Mouse (Mus musculus) embryo, embryonic 10.5 days (tissue): ENCODE results near the gene Olfr558.
A peak's percentile ranks its signal among the peaks of the same experiment; 100 is the strongest.

Experiments used
- DNase-seq: peaks from one replicate; pipeline ENCODE4 v3.0.0-alpha.2; 2015; ENCODE audit warnings: low spot score

Gene Olfr558

DNA sequence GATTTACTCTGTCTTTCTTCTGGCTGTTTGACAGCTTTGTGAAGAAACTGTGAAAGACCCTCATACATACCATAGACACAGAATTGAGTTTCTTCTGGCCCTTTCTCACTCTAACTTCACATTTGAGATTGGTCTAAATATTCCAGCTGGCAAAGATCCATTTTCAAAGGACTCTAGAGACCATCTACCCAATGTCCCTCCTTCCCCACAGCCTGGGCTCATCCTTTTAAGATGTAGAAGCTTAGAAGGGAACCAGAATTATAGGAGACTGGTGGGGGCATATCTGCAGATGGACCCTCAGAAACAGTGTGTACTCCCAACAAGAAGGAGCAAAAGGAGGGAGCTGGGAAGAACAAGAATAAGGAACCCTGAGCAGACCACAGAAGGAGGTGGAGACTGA lies at the start of gene Olfr558:
Gene Olfr558, plus strand, starts transcription at position 301 of the 400 bp plus-strand sequence.
- no peak for DNase-seq

DNA sequence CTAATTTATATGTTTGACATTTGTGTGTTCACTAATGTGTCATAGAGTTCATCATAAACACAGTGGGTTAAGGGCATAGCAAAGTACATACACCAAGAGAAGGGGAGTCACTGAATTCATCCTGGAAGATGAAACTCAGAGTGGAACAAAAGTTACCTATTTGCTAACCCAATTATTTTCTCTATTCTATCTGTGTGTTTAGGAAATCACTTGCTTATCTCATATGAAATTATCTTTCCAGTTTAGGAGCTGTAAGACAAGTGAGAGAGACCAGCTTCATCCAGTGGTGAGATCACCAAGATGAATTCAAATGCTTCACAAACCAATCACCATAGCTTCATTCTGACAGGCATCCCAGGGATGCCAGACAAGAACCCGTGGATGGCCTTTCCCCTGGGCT lies 43.5 kb upstream of the Olfr558 start, which contains the start of gene Olfr555:
Gene Olfr555, plus strand, starts transcription at position 301 of the 400 bp plus-strand sequence.
- DNase-seq = no peak

DNA sequence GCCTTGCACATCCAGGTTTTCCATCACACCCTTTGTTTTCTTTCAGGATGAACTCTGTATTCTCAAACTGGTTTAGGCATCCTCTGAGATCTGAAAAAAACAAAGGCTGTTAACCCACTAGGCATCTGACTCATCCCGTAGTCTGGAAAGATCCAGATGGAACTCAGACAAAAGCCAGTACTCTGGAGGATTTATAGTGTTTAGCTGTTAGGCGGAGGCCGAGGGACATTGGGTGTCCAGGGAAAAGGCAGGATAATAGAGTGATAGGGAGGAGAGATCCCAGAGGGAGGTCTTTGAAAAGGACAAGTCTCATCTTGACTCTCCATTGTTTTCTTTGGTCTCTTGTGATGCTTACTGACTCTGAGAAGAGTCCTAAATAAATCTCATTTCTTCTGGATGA lies 37.4 kb upstream of the Olfr558 start, which contains the start of gene Olfr556:
Gene Olfr556, plus strand, starts transcription at position 301 of the 400 bp plus-strand sequence.
- no peak for DNase-seq

DNA sequence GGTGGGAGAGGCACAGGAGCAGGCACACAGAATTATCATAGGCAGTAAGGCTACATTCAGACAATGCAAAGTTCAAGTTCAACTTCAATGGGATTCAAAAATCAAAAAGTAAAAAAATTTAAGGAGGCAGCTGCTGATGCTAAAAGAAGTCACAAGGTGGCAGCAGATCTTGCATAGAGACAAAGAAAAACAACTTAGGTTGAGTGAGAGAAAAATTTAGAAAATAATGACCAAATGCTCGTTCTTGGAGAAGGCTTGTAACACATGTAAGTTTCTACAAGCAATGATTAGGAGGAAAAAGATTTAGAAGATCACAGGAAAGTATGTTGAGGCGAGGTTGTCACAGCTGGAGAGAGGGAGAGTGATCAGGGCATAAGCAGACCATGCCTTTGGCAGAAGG lies 36.6 kb upstream of the Olfr558 start:
- DNase-seq = peak; percentile 54

DNA sequence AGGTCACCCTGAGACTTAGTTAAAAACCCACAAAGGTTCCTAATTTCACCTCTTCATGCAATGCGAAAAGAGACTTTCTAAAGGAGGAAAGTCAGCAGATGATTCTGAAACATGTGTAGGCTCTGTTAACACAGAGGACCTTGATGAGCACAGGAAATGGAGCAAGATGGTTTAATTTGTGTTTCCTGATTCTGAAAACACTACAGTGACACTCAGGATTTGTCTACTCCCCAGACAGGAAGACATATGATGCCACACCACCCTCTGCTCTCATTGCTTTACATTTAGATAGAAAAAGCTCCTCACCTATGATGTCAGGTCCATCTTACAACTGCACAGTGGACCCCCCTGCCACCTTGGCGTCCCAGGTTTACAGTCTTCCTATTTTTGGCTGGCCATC lies 25.8 kb upstream of the Olfr558 start:
- no peak for DNase-seq

DNA sequence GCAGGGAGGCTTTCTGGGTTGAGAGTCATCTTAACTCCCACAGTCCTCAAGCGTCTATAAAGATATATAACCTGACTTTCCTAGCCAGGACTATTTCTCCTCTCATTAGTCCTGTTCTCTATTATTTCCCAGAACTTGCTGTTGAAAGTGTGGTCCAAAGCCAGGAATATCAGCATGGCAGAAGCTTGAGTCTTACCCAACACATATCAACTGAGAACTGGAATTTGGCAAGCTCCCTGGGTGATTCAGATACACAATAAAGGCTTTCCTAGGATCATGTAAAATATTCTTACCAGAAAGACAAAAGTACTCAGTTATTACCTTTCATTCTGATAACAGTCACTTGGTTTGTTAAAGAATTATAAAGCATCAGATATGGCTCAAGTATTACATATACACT lies 20.1 kb upstream of the Olfr558 start:
- DNase-seq = no peak

DNA sequence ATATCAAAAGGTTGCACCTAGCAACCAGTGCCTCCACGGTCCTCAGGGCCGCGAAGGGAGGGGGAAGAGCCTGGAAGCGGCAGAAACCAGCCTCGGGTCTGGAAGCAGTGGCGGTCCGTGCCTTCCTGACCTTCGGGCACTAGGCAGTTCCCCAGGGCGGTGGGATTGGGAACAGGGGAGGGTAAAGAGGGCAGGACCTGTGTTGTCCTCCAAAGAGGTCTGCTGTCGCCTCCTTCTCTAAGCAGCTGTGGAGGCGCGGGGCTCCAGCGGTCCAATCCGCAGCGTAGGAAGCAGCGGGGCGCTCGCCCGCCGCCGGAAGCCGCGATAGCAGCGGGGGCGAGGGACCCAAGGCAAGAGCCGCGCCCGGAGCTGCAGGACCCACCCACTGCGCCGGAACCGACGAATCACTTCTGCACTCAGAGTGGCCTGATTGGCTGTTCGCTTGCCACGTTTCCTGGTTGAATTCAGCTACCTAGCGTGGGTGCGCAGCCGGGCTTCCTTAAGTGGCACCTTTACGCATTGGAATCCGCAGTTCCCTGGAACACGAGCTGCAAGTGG lies 15.0 kb upstream of the Olfr558 start, which contains the start of gene Trim68:
Gene Trim68, minus strand, starts transcription at position 384 of the 558 bp plus-strand sequence.
- peak; percentile 96 for DNase-seq

DNA sequence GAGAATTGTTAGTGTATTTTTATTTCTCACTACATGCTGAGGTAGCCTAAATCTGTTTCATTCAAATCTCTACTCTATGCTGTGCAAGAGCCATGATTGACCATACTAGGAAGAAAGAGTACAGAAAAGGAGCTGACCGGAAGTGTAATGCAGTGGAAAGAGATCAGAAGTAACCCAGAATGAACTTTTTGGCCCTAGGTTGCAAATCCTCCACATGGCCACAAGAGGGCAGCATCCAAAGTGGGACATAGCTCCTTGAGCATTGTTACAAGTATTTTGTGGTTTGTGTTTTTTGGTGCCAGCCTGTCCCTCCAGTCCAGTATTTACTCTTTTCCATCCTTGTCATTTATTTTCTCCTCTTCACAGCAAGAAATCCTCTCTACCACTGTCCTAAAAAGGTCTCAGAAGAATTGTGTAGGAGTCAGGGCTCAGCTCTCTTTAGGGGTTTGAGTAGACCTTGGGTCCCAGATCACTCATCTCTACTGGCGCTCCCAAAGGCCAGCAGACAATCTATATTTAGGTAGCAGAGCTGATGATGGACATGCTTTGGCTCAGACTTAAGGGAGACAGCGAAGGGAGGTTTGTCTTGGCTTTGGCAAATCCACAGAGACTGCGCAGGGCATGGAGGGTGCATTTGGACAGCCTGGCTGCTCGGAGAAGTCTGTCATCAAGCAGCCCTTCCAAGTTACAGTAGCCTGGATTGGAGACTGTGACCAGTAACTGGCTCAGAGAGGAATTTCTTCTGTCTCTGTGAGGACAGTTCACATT lies 6.5 kb upstream of the Olfr558 start, which contains the start of gene Olfr557:
Gene Olfr557, plus strand, starts transcription at position 553 of the 768 bp plus-strand sequence.
- DNase-seq = peak; percentile 77

DNA sequence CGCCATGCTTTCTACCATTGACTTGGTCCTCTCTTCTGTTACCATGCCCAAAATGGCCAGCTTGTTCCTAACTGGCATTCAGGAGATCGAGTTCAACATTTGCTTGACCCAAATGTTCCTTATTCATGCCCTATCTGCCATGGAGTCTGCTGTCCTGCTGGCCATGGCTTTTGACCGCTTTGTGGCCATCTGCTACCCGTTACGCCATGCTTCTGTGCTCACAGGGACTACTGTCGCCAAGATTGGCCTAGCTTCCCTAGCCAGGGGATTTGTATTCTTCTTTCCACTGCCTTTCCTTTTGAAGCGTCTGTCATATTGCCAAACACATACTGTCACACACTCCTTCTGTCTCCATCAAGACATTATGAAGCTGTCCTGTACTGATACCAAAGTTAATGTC lies 3.6 kb upstream of the Olfr558 start:
- no peak for DNase-seq

DNA sequence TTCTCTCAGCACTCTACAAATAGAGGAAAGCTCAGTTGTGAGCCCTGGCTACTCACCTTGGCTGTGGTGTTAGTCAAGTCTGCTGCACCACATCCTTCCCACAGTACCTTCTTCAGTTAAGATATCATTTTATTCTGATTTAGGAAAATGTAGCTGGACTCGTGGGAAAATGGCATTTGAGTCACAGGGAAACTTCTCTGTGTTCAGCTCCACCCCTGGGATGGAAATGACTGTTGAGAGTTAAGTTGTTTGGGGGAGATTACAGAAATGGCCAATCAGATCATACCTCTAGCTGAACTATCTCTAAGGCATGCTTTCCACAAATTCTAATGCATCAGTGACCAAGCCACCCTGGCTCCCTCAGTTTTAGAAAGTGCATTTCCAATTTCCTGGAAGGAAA lies 17.0 kb downstream of the Olfr558 start, which contains the start of gene Olfr33:
Gene Olfr33, minus strand, starts transcription at position 101 of the 400 bp plus-strand sequence.
- DNase-seq = no peak

DNA sequence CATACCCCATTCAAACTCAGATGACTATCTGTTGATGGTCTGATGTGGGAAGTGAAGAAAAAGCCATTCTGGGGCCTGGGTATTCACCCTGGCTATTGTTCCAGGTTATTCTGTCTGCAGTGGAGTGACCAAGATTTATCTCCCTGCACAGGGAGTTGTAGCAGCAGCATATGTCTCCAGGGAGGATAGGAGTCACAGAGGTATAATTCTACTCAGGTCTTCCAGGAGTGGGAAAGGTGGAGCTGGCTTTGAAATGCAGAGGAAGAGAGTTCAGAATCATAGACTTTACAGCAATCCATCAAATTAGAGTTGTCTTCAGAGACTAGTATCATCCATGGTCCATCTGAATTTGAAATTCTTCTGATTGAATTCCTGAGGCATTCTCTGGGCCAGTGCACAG lies 25.4 kb downstream of the Olfr558 start, which contains the start of gene Olfr559:
Gene Olfr559, minus strand, starts transcription at position 101 of the 400 bp plus-strand sequence.
- DNase-seq = no peak

DNA sequence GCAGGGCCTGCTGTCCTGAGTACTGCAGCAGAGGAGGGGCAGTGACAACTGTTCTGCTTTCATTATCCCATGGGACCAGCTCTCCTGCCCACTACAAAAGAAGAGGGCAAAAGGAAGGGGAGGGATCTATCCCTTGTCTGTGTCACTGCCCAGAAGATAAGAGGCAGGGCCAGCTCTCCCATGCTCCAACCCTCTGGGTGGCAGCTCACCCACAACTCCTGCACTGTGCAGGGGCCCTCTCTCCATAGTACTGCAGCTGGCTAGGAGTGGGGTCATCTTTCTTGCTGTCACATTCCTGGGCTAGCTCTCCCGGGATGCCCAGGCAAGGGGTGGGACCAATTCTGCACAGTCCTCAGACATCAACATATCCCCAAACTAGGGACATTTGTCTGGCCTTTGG lies 31.8 kb downstream of the Olfr558 start:
- no peak for DNase-seq

DNA sequence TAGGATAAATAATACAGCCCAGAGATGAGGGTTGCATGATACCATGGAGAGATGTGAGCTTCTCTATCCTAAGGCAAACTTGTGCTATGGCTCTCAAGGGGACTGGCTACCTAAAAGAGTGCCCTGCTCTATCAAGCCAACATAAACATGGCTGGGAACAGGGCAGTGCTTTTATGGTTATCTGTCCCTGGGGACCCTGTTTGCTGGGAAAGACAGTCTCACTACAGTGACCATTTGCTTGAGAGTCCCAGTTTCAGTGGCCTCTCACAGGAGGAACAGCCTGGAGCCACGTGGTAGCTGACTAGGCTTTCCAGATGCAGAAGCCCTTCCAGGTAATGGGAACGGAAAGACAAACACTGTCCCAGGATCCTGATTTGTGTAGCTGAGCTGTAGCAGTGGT lies 35.7 kb downstream of the Olfr558 start:
- DNase-seq = peak; percentile 4

DNA sequence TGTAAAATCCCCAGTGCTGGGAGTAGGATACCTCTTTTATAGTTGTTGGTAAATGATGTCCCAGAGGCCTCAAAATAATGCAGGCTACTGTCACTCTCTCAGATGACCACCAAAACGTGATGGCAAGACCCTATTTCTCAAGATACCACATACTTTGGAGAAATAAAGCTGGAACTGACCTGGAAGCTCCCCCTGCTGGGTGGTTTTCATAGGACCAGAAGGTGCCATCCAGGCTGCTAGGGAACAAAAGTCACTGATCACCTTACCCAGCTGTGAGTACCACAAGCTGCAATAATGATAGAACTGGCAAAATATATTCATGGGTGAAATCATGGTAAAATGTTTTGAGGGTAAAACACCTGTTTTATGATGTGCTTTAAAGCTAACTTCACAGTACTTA lies 50.1 kb downstream of the Olfr558 start:
- peak; percentile 4 for DNase-seq

DNA sequence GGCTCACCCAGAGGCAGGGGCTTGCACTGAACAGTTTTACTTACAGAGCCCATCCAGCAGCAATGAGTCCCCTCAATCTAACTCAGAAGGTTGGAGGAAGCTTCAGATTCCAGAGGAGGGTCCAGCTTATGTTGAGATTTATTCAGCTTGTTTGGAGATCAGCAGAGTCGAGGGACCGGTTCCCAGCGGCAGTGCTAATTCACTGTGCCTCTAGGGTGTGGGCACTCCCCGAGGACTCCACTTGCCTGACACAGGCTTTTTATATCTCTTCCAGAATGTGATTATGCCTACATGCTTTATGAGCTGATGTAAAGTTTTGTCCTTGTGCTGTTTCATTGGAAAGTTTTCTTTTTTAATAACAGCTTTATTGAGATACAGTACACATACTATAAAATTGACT lies 57.3 kb downstream of the Olfr558 start, which contains the start of the genes Olfr560 and Olfr78:
Gene Olfr560, minus strand, starts transcription at position 101 of the 400 bp plus-strand sequence.
Gene Olfr78, minus strand, starts transcription at position 206 of the 400 bp plus-strand sequence.
- no peak for DNase-seq
